Mouse (Mus musculus) G1E (cell line): ENCODE data around the gene Ankrd39.

ENCODE experiments used
- CTCF ChIP-seq: IDR thresholded peaks from 2 replicates; pipeline ENCODE4 v1.5.1; 2012; ENCODE audit warnings: low read depth, low read length, inconsistent platforms, mixed read lengths
- GATA1 ChIP-seq: IDR thresholded peaks from 2 replicates; pipeline ENCODE4 v1.6.1; 2012; ENCODE audit warnings: borderline replicate concordance, low read length, inconsistent platforms, mixed read lengths
- POLR2AphosphoS5 ChIP-seq: IDR thresholded peaks from 2 replicates; pipeline ENCODE4 v1.6.1; 2012; ENCODE audit warnings: low read depth, low read length, inconsistent platforms; ENCODE audit not compliant: insufficient replicate concordance
- TAL1 ChIP-seq: conservative IDR thresholded peaks from 2 replicates; pipeline ENCODE4 v1.6.1; 2012; ENCODE audit warnings: low read depth, low read length, inconsistent platforms, mixed read lengths

GRCm38 (mm10) chr1:36583408-36584116 lies 36.3 kb upstream of the Ankrd39 start:
- TF ChIP-seq CTCF, result no peak
- no peak for TF ChIP-seq POLR2AphosphoS5
- no peak for TF ChIP-seq TAL1
- TF ChIP-seq GATA1, result no peak
